Mouse (Mus musculus) kidney, embryonic 14.5 days (tissue): ENCODE measurements around the gene Igsf6. TPM values are rescaled to one million over a fixed set of nuclear protein-coding genes. Genes with fewer than 3 reads are reported as not detected.
"Not testable (repeated sequence)": the region's sequence is repeated elsewhere in the genome, so short reads cannot be mapped to it uniquely, and the experiment has no call there.

ENCODE experiments used
- ATAC-seq: fragments of 200-750 bp; cut with Nextera tagmentation; 2 replicates; pipeline ENCODE4 v1.8.0; 2017; ENCODE audit warnings: moderate number of reproducible peaks, mild to moderate bottlenecking, moderate TSS enrichment, moderate library complexity; ENCODE audit not compliant: low FRiP score, low TSS enrichment
- H3K27ac ChIP-seq: fragments of 300-500 bp; sonication (generic); 2 replicates; pipeline ENCODE4 v1.5.1; 2014; ENCODE audit warnings: low read depth, mild to moderate bottlenecking, low read length, moderate library complexity, mixed read lengths
- H3K27me3 ChIP-seq: fragments of 300-500 bp; sonication (generic); 2 replicates; pipeline ENCODE4 v1.6.1; 2014; ENCODE audit warnings: mild to moderate bottlenecking, low read length; ENCODE audit not compliant: control insufficient read depth, insufficient read depth
- H3K36me3 ChIP-seq: fragments of 300-500 bp; sonication (generic); 2 replicates; pipeline ENCODE4 v1.6.1; 2014; ENCODE audit warnings: low read length, mixed read lengths; ENCODE audit not compliant: control insufficient read depth, insufficient read depth
- H3K4me1 ChIP-seq: fragments of 300-500 bp; sonication (generic); 2 replicates; pipeline ENCODE4 v1.6.1; 2014; ENCODE audit warnings: low read length, mixed read lengths; ENCODE audit not compliant: control insufficient read depth, insufficient read depth
- H3K4me2 ChIP-seq: fragments of 300-500 bp; sonication (generic); replicated peaks from 2 replicates; pipeline ENCODE4 v1.6.1; 2014; ENCODE audit warnings: low read depth, mild to moderate bottlenecking, low read length
- H3K4me3 ChIP-seq: fragments of 300-500 bp; sonication (generic); 2 replicates; pipeline ENCODE4 v1.5.1; 2014; ENCODE audit warnings: mild to moderate bottlenecking, low read length
- H3K9ac ChIP-seq: fragments of 300-500 bp; sonication (generic); 2 replicates; pipeline ENCODE4 v1.6.1; 2014; ENCODE audit warnings: low read depth, mild to moderate bottlenecking, low read length, moderate library complexity
- H3K9me3 ChIP-seq: fragments of 300-500 bp; sonication (generic); 2 replicates; pipeline ENCODE4 v1.6.1; 2016; ENCODE audit warnings: low read length; ENCODE audit not compliant: control insufficient read depth
- WGBS: fragments of 180-500 bp; shearing (Covaris S2); extraction: QIAGEN DNeasy Blood & Tissue Kit; methylation state at CpG from one replicate; pipeline ENCODE4 v1.1.7; 2014; 5-methylcytosine and 5-hydroxymethylcytosine counted together
- polyA plus RNA-seq: library from polyadenylated mRNA; unstranded; fragments of >200 nt; fragmentation: Nextera tagmentation; extraction: Ambion mirVana; gene quantifications from 2 replicates; pipeline ENCODE4 v1.2.1, GENCODE M21; 2014

Igsf6 gene
- polyA plus RNA-seq, 1 experiment from 2014 or later, result 1.7 TPM

DNA sequence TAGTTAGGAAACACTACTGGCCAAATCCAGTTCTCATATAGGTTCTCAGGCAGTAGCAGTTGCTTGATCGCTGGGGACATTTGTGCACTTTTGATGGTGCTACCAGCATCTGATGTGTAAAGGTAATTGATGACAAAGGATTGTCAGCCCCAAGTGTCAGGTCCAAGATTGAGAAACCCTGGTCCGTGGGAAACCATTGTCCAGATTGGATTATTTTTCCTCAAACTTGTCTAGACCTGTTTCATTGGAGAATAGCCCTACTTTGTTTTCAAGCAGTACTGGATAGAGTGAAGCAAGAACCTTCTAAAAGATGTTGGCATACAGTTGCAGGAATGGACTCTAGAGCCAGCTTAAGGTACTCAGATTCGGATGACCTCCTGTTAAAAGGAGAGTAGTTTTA, 31.4 kb downstream of the Igsf6 start:
- no peak overlapping the region for H3K4me3 ChIP-seq
- H3K36me3 ChIP-seq, result no peaks in the 10 kb centered on the region
- H3K27me3 ChIP-seq, result no peaks in the 10 kb centered on the region
- H3K27ac ChIP-seq, result no peak overlapping the region
- no peak for ATAC-seq
- no peak overlapping the region for H3K9ac ChIP-seq
- H3K4me1 ChIP-seq, result peaks cover 15% of the 10 kb centered on the region
- no peaks in the 10 kb centered on the region; the same call in 1 of the 2 replicates for H3K9me3 ChIP-seq
- H3K4me2 ChIP-seq, result no peak overlapping the region
- 95% methylated on average over 3 of the region's 3 CpGs for WGBS

GRCm38 (mm10) chr7:121041989-121042388, 32.4 kb downstream of the Igsf6 start:
- Histone ChIP-seq H3K36me3 (no peaks in the 10 kb centered on the region), H3K27me3 (no peaks in the 10 kb centered on the region), H3K9ac (no peak overlapping the region), H3K9me3 (no peaks in the 10 kb centered on the region; the same call in 1 of the 2 replicates), H3K27ac (no peak overlapping the region), H3K4me1 (peaks cover 25% of the 10 kb centered on the region), H3K4me2 (no peak overlapping the region), H3K4me3 (no peak overlapping the region)
- ATAC-seq, result no peak
- WGBS, result 67% methylated on average over 1 of the region's 1 CpGs

GRCm38 (mm10) chr7:121040595-121040994, 33.8 kb downstream of the Igsf6 start:
- H3K4me1 ChIP-seq, result peaks cover 27% of the 10 kb centered on the region
- whole genome bisulfite sequencing, result 83% methylated on average over 4 of the region's 4 CpGs
- H3K4me2 ChIP-seq, result no peak overlapping the region
- H3K36me3 ChIP-seq, result no peaks in the 10 kb centered on the region
- H3K27ac ChIP-seq, result no peak overlapping the region
- H3K4me3 ChIP-seq, result no peak overlapping the region
- H3K9me3 ChIP-seq, result no peaks in the 10 kb centered on the region; the same call in 1 of the 2 replicates
- ATAC-seq, result no peak
- no peaks in the 10 kb centered on the region for H3K27me3 ChIP-seq
- H3K9ac ChIP-seq, result no peak overlapping the region

DNA sequence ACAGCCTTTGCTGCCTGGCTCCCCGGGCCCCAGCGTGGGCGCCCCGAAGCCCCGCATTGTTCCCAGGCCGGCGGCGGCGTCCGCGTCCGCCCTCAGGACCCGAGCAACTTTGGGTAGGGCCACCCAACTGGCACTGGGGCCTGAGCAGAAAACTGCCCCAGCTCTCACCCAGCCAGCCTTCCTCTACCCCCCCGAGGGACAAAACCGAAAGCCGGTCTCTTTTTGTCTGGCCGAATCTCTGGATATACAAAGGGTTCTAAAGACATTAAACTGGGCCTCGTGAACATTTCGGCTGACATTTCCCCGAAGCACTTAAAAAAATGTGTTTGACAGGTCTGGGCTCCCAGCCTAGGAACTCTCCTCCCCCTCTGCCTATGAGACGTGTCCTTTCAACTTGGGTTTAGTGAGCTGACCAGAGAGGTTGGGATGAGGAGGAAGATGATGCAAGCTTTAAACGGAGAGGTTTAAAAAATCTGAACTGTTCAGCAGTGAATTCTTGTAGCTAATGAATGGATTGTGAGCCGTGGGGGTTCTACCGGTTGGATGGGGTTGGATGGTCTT, 39.1 kb downstream of the Igsf6 start:
- peak overlapping the region; percentile 98 for H3K27ac ChIP-seq
- H3K36me3 ChIP-seq, result no peaks in the 10 kb centered on the region
- H3K4me1 ChIP-seq, result peaks cover 24% of the 10 kb centered on the region; the same call in 1 of the 2 replicates
- H3K9ac ChIP-seq, result peak overlapping the region; percentile 100
- peak overlapping the region; percentile 68 for H3K4me2 ChIP-seq
- peak overlapping the region; percentile 98 for H3K4me3 ChIP-seq
- peak; percentile 50 for ATAC-seq
- WGBS, result under 1% methylated on average over 24 of the region's 24 CpGs
- no peaks in the 10 kb centered on the region for H3K9me3 ChIP-seq
- peaks cover 3% of the 10 kb centered on the region for H3K27me3 ChIP-seq

DNA sequence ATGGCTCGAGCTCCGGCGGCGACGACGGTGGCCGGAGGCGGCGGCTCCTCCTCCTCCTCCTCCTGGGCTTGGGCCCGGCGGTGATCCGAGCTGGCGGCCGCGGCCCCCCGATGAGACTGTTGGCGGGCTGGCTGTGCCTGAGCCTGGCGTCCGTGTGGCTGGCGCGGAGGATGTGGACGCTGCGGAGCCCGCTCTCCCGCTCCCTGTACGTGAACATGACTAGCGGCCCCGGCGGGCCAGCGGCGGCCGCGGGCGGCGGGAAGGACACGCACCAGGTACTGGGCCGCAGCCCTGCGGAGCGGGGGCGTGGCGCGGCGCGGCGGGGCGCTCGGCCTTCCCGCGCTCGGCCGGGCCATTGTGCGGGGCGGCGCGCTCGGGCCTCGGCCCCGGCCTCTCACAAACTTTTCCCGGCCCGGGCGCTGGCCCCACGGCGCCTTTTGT, 39.7 kb downstream of the Igsf6 start:
- under 1% methylated on average over 57 of the region's 63 CpGs for WGBS
- peak; percentile 78 for ATAC-seq
- Histone ChIP-seq H3K27ac (peak overlapping the region; percentile 98), H3K4me2 (peak overlapping the region; percentile 68), H3K27me3 (peaks cover 4% of the 10 kb centered on the region), H3K9ac (peak overlapping the region; percentile 100), H3K4me3 (peak overlapping the region; percentile 98), H3K9me3 (no peaks in the 10 kb centered on the region), H3K4me1 (peaks cover 24% of the 10 kb centered on the region; the same call in 1 of the 2 replicates), H3K36me3 (no peaks in the 10 kb centered on the region)

DNA sequence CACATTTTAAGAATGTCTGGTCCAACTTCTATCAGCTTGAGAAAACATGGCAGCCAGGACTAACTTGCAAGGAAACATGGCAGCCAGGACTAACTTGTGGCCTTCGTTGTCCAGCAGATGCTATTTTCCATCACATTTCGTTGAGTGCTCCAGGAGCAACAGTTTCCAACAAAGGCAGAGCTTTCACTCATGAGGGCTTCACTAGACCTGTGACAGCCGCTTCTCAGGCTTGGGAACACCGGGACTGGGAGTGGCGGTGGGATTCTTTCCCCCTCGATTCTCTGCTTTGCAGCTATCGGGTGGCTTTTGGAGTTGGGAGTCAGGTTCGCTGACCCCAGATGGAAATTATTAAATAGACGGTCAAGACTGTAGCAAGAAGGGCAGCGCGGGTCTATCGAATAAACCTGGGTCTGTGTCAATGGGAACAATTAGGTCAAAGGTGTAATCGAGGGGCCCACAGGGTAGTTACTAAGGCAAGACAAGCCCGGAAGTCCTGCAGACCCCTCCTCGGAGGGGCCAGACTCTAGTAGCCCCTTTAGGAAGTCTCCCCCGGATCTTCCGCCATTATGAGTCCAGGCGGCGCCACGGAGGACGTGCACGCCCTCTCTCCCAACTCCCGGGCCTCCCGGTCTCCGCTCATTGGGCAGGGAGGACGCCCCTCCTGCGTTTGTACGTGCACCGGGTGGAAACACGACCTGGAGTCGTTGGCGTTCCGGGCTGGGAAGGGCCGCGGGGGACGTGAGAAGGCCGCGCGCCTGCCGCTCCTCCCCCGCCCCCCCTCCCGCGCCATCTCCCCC, 40.3 kb downstream of the Igsf6 start, which contains the start of gene Mettl9:
TSS of gene Mettl9 (plus strand) at position 590 of the 797 bp plus-strand sequence.
- H3K36me3 ChIP-seq, result no peaks in the 10 kb centered on the region
- H3K4me2 ChIP-seq, result peak within 1 kb of the TSS; percentile 68
- peaks cover 4% of the 10 kb centered on the region for H3K27me3 ChIP-seq
- H3K9ac ChIP-seq, result peak within 1 kb of the TSS; percentile 100
- no peaks in the 10 kb centered on the region for H3K9me3 ChIP-seq
- peak; percentile 97 for ATAC-seq
- peak within 1 kb of the TSS; percentile 98 for H3K4me3 ChIP-seq
- H3K27ac ChIP-seq, result peak within 1 kb of the TSS; percentile 98
- peaks cover 24% of the 10 kb centered on the region; the same call in 1 of the 2 replicates for H3K4me1 ChIP-seq
- WGBS, result 2% methylated on average over 38 of the region's 43 CpGs

DNA sequence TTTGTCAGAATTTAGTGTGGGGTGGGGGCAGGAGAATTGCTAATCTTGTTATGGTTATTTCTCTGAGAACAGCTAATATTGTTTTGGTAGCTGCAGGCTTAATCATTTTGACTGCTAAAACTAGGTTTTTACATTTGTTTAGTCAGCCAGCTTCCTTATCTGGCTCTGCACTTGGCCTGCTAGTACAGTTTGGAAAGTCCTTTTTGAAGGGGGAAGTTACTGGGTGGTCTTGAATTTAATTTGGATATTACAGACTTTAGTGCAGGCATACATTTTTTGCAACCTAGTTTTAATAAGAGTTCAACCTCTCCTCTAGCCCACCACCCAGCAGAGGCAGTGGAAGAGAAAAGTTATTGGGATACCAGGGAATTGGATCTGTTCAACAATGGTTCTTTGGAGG, 44.4 kb downstream of the Igsf6 start:
- H3K4me3 ChIP-seq, H3K36me3 ChIP-seq, H3K9me3 ChIP-seq, ATAC-seq, H3K4me1 ChIP-seq, H3K9ac ChIP-seq, H3K27me3 ChIP-seq, H3K27ac ChIP-seq, H3K4me2 ChIP-seq: not testable (repeated sequence)

DNA sequence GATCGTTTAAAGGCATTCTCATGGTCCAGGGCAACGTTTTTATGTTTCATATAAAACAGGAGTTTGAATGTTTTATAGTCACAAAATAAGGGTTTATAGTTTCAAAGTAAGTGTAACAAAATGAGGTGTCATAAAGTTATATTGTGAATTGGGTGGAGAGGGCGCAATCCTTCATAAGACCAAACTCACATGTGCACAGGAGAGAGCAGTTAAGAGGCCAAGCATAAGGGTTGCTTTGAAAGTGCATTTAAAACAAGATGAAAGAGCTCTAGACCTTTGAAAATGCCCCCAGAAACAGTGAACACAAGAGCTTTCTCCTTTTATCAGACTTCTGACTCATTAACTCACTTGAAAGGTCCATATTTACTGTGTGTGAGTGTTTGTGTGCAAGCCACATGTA, 48.1 kb downstream of the Igsf6 start:
- no peak overlapping the region for H3K9ac ChIP-seq
- H3K27me3 ChIP-seq, result peaks cover 4% of the 10 kb centered on the region; the same call in 1 of the 2 replicates
- H3K4me2 ChIP-seq, result no peak overlapping the region
- no peak for ATAC-seq
- no peaks in the 10 kb centered on the region for H3K4me1 ChIP-seq
- no peaks in the 10 kb centered on the region for H3K36me3 ChIP-seq
- no peak overlapping the region for H3K4me3 ChIP-seq
- no peak overlapping the region for H3K27ac ChIP-seq
- H3K9me3 ChIP-seq, result no peaks in the 10 kb centered on the region
- 40% methylated on average over 3 of the region's 3 CpGs for WGBS
